Mouse (Mus musculus) stomach, postnatal 0 days (tissue): ENCODE measurements around the gene Lmln. TPM values are rescaled to one million over a fixed set of nuclear protein-coding genes. Genes with fewer than 3 reads are reported as not detected.
A peak's percentile ranks its signal among the peaks of the same experiment; 100 is the strongest.

Source experiments
- ATAC-seq: fragments of 200-750 bp; cut with Nextera tagmentation; 2 replicates; pipeline ENCODE4 v1.8.0; 2017; ENCODE audit not compliant: low FRiP score, low TSS enrichment
- DNase-seq: peaks from one replicate; pipeline ENCODE4 v3.0.0-alpha.2; 2016; ENCODE audit warnings: low spot score
- H3K27ac ChIP-seq: fragments of 300-500 bp; sonication (generic); replicated peaks from 2 replicates; pipeline ENCODE4 v1.5.1; 2014; ENCODE audit warnings: mild to moderate bottlenecking, control low read depth
- H3K27me3 ChIP-seq: fragments of 300-500 bp; sonication (generic); 2 replicates; pipeline ENCODE4 v1.6.1; 2014; ENCODE audit warnings: low read length; ENCODE audit not compliant: control insufficient read depth, insufficient read depth
- H3K36me3 ChIP-seq: fragments of 300-500 bp; sonication (generic); 2 replicates; pipeline ENCODE4 v1.6.1; 2014; ENCODE audit warnings: low read length, mixed read lengths; ENCODE audit not compliant: control insufficient read depth, insufficient read depth
- H3K4me1 ChIP-seq: fragments of 300-500 bp; sonication (generic); replicated peaks from 2 replicates; pipeline ENCODE4 v1.6.1; 2014; ENCODE audit warnings: antibody characterized with exemption; ENCODE audit not compliant: control insufficient read depth, insufficient read depth
- H3K4me2 ChIP-seq: fragments of 300-500 bp; sonication (generic); replicated peaks from 2 replicates; pipeline ENCODE4 v1.6.1; 2014; ENCODE audit warnings: low read depth, mild to moderate bottlenecking, control low read depth, moderate library complexity
- H3K4me3 ChIP-seq: fragments of 300-500 bp; sonication (generic); 2 replicates; pipeline ENCODE4 v1.5.1; 2014; ENCODE audit warnings: low read depth, low read length, control low read depth
- H3K9ac ChIP-seq: fragments of 300-500 bp; sonication (generic); 2 replicates; pipeline ENCODE4 v1.6.1; 2014; ENCODE audit warnings: mild to moderate bottlenecking, low read length, control low read depth, mixed read lengths
- H3K9me3 ChIP-seq: fragments of 300-500 bp; sonication (generic); 2 replicates; pipeline ENCODE4 v1.6.1; 2016; ENCODE audit warnings: low read length; ENCODE audit not compliant: control insufficient read depth
- CTCF ChIP-seq: IDR thresholded peaks from 2 replicates; pipeline ENCODE4 v1.5.1; 2016; ENCODE audit warnings: antibody characterized with exemption, low read depth, mild to moderate bottlenecking, moderate library complexity
- EP300 ChIP-seq: optimal IDR thresholded peaks from 2 replicates; pipeline ENCODE3; 2016; ENCODE audit warnings: antibody characterized with exemption
- WGBS: fragments of 180-500 bp; shearing (Covaris S2); extraction: QIAGEN DNeasy Blood & Tissue Kit; methylation state at CpG from one replicate; pipeline ENCODE4 v1.1.7; 2014; 5-methylcytosine and 5-hydroxymethylcytosine counted together
- polyA plus RNA-seq: library from polyadenylated mRNA; unstranded; fragments of >200 nt; fragmentation: Nextera tagmentation; extraction: Ambion mirVana; gene quantifications from 2 replicates; pipeline ENCODE4 v1.2.1, GENCODE M21; 2015

Gene Lmln
- polyA plus RNA-seq, 1 experiment from 2014 or later, result 0.47 TPM

- no peaks in the 10 kb centered on the region for H3K9me3 ChIP-seq
- DNase-seq (peak; percentile 29), ATAC-seq (peak; percentile 34; the same call in 1 of the 2 replicates)
- H3K36me3 ChIP-seq, result no peaks in the 10 kb centered on the region
- WGBS, result 59% methylated on average over 21 of the region's 21 CpGs
- H3K27me3 ChIP-seq, result no peaks in the 10 kb centered on the region
- no peak overlapping the region for H3K4me3 ChIP-seq
- peak overlapping the region; percentile 35; the same call in 1 of the 2 replicates for H3K9ac ChIP-seq
- TF ChIP-seq CTCF (no peak), EP300 (no peak)
- no peaks in the 10 kb centered on the region for H3K4me1 ChIP-seq
- no peak overlapping the region for H3K4me2 ChIP-seq
- H3K27ac ChIP-seq, result no peak overlapping the region
These were observed 43.1 kb upstream of the Lmln start for GRCm38 (mm10) chr16:33019117-33019770.

- H3K4me2 ChIP-seq, result no peak overlapping the region
- ATAC-seq (no peak), DNase-seq (no peak)
- H3K9me3 ChIP-seq, result no peaks in the 10 kb centered on the region
- H3K27me3 ChIP-seq, result no peaks in the 10 kb centered on the region
- no peak overlapping the region for H3K4me3 ChIP-seq
- H3K9ac ChIP-seq, result no peak overlapping the region
- no peaks in the 10 kb centered on the region for H3K4me1 ChIP-seq
- no peak overlapping the region for H3K27ac ChIP-seq
- 75% methylated on average over 3 of the region's 3 CpGs for WGBS
- no peaks in the 10 kb centered on the region for H3K36me3 ChIP-seq
- no peak for TF ChIP-seq EP300
- no peak for TF ChIP-seq CTCF
These were observed 40.9 kb upstream of the Lmln start for GRCm38 (mm10) chr16:33021381-33021780.

- Histone ChIP-seq H3K27me3 (no peaks in the 10 kb centered on the region), H3K27ac (no peak overlapping the region), H3K9me3 (no peaks in the 10 kb centered on the region), H3K4me3 (no peak overlapping the region), H3K36me3 (no peaks in the 10 kb centered on the region), H3K4me2 (no peak overlapping the region), H3K4me1 (no peaks in the 10 kb centered on the region), H3K9ac (no peak overlapping the region)
- DNase-seq (peak; percentile 90), ATAC-seq (peak; percentile 91)
- 3% methylated on average over 4 of the region's 4 CpGs for WGBS
- TF ChIP-seq EP300 (no peak), CTCF (peak; percentile 99)
These were observed 38.6 kb upstream of the Lmln start for GRCm38 (mm10) chr16:33023750-33024149.

GRCm38 (mm10) chr16:33024456-33025104 is 37.7 kb upstream of the Lmln start:
- whole genome bisulfite sequencing, result 46% methylated on average over 8 of the region's 8 CpGs
- no peaks in the 10 kb centered on the region for H3K4me1 ChIP-seq
- no peaks in the 10 kb centered on the region for H3K36me3 ChIP-seq
- H3K27ac ChIP-seq, result no peak overlapping the region
- no peak overlapping the region for H3K9ac ChIP-seq
- no peak overlapping the region for H3K4me3 ChIP-seq
- no peak overlapping the region for H3K4me2 ChIP-seq
- H3K27me3 ChIP-seq, result no peaks in the 10 kb centered on the region
- H3K9me3 ChIP-seq, result no peaks in the 10 kb centered on the region
- DNase-seq (no peak), ATAC-seq (no peak)
- TF ChIP-seq EP300, result no peak
- no peak for TF ChIP-seq CTCF

- no peak for ATAC-seq
- H3K9me3 ChIP-seq, result no peaks in the 10 kb centered on the region
- no peak overlapping the region for H3K4me3 ChIP-seq
- H3K27me3 ChIP-seq, result no peaks in the 10 kb centered on the region
- no peak overlapping the region for H3K4me2 ChIP-seq
- TF ChIP-seq EP300 (no peak), CTCF (no peak)
- no peak overlapping the region for H3K9ac ChIP-seq
- WGBS, result 86% methylated on average over 7 of the region's 7 CpGs
- H3K27ac ChIP-seq, result no peak overlapping the region
- no peaks in the 10 kb centered on the region for H3K4me1 ChIP-seq
- H3K36me3 ChIP-seq, result no peaks in the 10 kb centered on the region
- DNase-seq, result no peak
These were observed 36.0 kb upstream of the Lmln start for GRCm38 (mm10) chr16:33026357-33026756.

GRCm38 (mm10) chr16:33036006-33036405 is 26.3 kb upstream of the Lmln start:
- TF ChIP-seq CTCF, result no peak
- no peak for TF ChIP-seq EP300
- H3K4me1 ChIP-seq, result no peaks in the 10 kb centered on the region
- ATAC-seq, result no peak
- 60% methylated on average over 4 of the region's 4 CpGs for WGBS
- no peak overlapping the region for H3K4me3 ChIP-seq
- no peaks in the 10 kb centered on the region for H3K36me3 ChIP-seq
- H3K4me2 ChIP-seq, result no peak overlapping the region
- no peak overlapping the region for H3K9ac ChIP-seq
- H3K9me3 ChIP-seq, result no peaks in the 10 kb centered on the region
- H3K27me3 ChIP-seq, result no peaks in the 10 kb centered on the region
- H3K27ac ChIP-seq, result no peak overlapping the region
- no peak for DNase-seq
